Mouse (Mus musculus) forebrain, embryonic 12.5 days (tissue): Measurements from ENCODE around the gene Fam227b. TPM values are rescaled to one million over a fixed set of nuclear protein-coding genes. Genes with fewer than 3 reads are reported as not detected.

ENCODE experiments used
- ATAC-seq: fragments of 200-750 bp; cut with Nextera tagmentation; 2 replicates; pipeline ENCODE4 v1.8.0; 2017; ENCODE audit warnings: moderate TSS enrichment; ENCODE audit not compliant: low FRiP score
- H3K27ac ChIP-seq: fragments of 300-500 bp; sonication (generic); 2 replicates; pipeline ENCODE4 v1.5.1; 2016; ENCODE audit warnings: mild to moderate bottlenecking
- H3K27me3 ChIP-seq: fragments of 300-500 bp; sonication (generic); 2 replicates; pipeline ENCODE4 v1.6.1; 2016; ENCODE audit warnings: mild to moderate bottlenecking
- H3K36me3 ChIP-seq: fragments of 300-500 bp; sonication (generic); replicated peaks from 2 replicates; pipeline ENCODE4 v1.6.1; 2016; ENCODE audit warnings: mild to moderate bottlenecking
- H3K4me1 ChIP-seq: fragments of 300-500 bp; sonication (generic); 2 replicates; pipeline ENCODE4 v1.6.1; 2016
- H3K4me2 ChIP-seq: fragments of 300-500 bp; sonication (generic); 2 replicates; pipeline ENCODE4 v1.6.1; 2016; ENCODE audit warnings: mild to moderate bottlenecking, moderate library complexity
- H3K4me3 ChIP-seq: fragments of 300-500 bp; sonication (generic); replicated peaks from 2 replicates; pipeline ENCODE4 v1.5.1; 2016; ENCODE audit warnings: mild to moderate bottlenecking
- H3K9ac ChIP-seq: fragments of 300-500 bp; sonication (generic); 2 replicates; pipeline ENCODE4 v1.6.1; 2016; ENCODE audit warnings: mild to moderate bottlenecking
- H3K9me3 ChIP-seq: fragments of 300-500 bp; sonication (generic); 2 replicates; pipeline ENCODE4 v1.6.1; 2016
- WGBS: fragments of 180-500 bp; shearing (Covaris S2); methylation state at CpG from one replicate; pipeline ENCODE4 v1.1.7; 2016; 5-methylcytosine and 5-hydroxymethylcytosine counted together
- polyA plus RNA-seq: library from polyadenylated mRNA; unstranded; fragments of >200 nt; fragmentation: Nextera tagmentation; extraction: Ambion mirVana; gene quantifications from 2 replicates; pipeline ENCODE4 v1.2.1, GENCODE M21; 2016

Gene Fam227b
- polyA plus RNA-seq, 1 experiment from 2014 or later: not detected

- Histone ChIP-seq H3K36me3 (no peaks in the 10 kb centered on the region), H3K4me1 (no peaks in the 10 kb centered on the region), H3K27me3 (no peaks in the 10 kb centered on the region), H3K4me2 (no peak overlapping the region), H3K4me3 (no peak overlapping the region), H3K27ac (no peak overlapping the region), H3K9me3 (no peaks in the 10 kb centered on the region), H3K9ac (no peak overlapping the region)
- ATAC-seq: no peak
- WGBS: 77% methylated on average over 6 of the region's 6 CpGs
These were observed 210.6 kb downstream of the Fam227b start for GRCm38 (mm10) chr2:125941111-125941785.

GRCm38 (mm10) chr2:125938993-125939642, 212.7 kb downstream of the Fam227b start:
- no peaks in the 10 kb centered on the region for H3K9me3 ChIP-seq
- WGBS: 83% methylated on average over 6 of the region's 6 CpGs
- H3K4me1 ChIP-seq: no peaks in the 10 kb centered on the region
- no peak; the same call in 1 of the 2 replicates for ATAC-seq
- no peak overlapping the region for H3K4me3 ChIP-seq
- H3K36me3 ChIP-seq: no peaks in the 10 kb centered on the region
- H3K4me2 ChIP-seq: no peak overlapping the region
- H3K27me3 ChIP-seq: no peaks in the 10 kb centered on the region
- no peak overlapping the region for H3K27ac ChIP-seq
- no peak overlapping the region for H3K9ac ChIP-seq

GRCm38 (mm10) chr2:125936396-125936795, 215.4 kb downstream of the Fam227b start:
- Histone ChIP-seq H3K9ac (no peak overlapping the region), H3K9me3 (no peaks in the 10 kb centered on the region), H3K4me3 (no peak overlapping the region), H3K27ac (no peak overlapping the region), H3K4me2 (no peak overlapping the region), H3K4me1 (no peaks in the 10 kb centered on the region), H3K27me3 (no peaks in the 10 kb centered on the region), H3K36me3 (0 out of 2 replicates have a peak, but pooled peaks cover 2% of the 10 kb centered on the region)
- WGBS: 54% methylated on average over 5 of the region's 5 CpGs
- ATAC-seq: no peak

GRCm38 (mm10) chr2:125933977-125934376, 217.8 kb downstream of the Fam227b start:
- Histone ChIP-seq H3K27me3 (no peaks in the 10 kb centered on the region), H3K27ac (no peak overlapping the region), H3K9me3 (no peaks in the 10 kb centered on the region), H3K4me3 (no peak overlapping the region), H3K4me1 (no peaks in the 10 kb centered on the region), H3K4me2 (no peak overlapping the region), H3K9ac (no peak overlapping the region), H3K36me3 (peaks cover 6% of the 10 kb centered on the region; the same call in 1 of the 2 replicates)
- 74% methylated on average over 3 of the region's 3 CpGs for WGBS
- ATAC-seq: no peak

Other genes starting within 250 kb of the Fam227b start
- 0.83 and 1.1 TPM in 2 replicates for gene Fgf7, start 117.3 kb downstream of the Fam227b start, polyA plus RNA-seq
- gene Dtwd1, start 137 bp upstream of the Fam227b start, polyA plus RNA-seq: 21.6 and 24.1 TPM in 2 replicates
- not detected in 2 replicates for gene Gm17555, start 63.1 kb upstream of the Fam227b start, polyA plus RNA-seq